Mouse (Mus musculus): Measurements from ENCODE around the gene Fry.
A peak's percentile ranks its signal among the peaks of the same experiment; 100 is the strongest.
"Not testable (repeated sequence)": the region's sequence is repeated elsewhere in the genome, so short reads cannot be mapped to it uniquely, and the experiment has no call there.

Fry gene

DNA sequence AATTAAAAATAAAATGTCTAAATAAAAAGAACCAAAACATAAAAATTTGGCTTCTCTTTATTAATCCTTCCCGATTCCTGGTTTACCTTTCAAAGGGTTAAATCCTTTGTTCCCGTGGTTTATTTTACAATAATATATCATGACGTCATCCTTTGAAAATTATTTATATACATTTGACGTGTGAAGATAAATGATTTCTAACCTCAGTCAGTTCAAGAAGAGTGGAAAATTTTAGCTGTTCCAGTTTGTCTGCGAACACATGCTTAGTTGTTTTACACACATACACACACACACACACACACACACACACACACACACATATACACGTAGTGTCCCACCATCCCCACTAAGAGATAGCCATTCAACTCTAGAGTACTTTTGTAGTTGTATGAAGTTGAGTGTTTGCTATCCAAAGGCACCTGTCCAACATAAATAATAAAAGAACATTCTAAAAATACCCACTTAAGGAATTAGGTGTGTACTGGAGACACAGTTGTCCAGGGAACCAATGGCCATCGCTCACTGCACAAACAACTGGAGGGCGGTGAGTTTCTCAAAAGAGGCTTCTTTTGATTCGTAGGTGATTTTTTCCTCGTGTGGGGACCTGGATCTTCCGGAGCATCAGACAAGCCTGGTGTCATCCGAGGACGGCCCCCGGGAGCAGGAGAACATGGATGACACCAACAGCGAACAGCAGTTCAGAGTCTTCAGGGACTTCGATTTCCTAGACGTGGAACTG lies 338.9 kb downstream of the Fry start:
- DNase-seq (ENCODE audit: low spot score) = no peak

DNA sequence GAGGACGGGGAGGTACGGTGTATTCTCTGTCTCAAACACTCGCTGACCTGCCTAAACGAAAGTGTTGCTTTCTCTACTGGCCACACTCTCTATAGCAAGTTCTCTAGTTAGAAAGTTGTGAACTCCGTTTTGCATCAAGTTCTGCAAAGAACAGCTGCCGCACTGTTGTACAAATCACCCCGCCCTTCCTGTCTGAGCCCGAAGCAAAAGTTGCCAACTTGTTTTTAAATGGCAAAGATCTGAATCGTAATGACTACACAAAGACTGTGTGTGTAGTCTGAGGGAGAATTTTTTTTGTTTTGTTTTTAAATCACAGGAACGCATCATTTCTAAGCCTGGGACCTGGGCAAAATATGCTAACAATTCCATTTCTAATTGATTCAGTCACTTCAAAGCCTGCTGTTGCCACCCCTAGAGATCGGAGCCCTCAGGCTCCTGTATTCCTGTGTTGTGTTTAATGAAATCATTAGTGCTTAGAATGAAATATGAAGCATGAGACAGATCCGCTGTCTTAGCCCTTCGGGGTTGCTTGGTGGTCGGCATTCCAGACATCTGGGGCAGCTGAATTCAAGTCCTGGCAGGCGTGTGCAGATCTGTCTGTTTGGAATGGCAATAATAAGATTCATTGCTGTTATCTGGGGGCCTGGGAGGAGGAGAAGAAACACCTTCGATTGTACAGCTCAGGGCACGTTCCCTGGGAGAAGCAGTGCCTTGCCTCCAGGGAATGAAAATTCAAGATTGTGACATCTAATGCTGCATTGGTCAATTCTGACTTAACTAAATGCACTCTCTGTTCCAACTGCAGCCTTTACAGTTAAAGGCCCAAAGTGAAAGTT lies 339.7 kb downstream of the Fry start:
- DNase-seq (ENCODE audit: low spot score) = no peak

DNA sequence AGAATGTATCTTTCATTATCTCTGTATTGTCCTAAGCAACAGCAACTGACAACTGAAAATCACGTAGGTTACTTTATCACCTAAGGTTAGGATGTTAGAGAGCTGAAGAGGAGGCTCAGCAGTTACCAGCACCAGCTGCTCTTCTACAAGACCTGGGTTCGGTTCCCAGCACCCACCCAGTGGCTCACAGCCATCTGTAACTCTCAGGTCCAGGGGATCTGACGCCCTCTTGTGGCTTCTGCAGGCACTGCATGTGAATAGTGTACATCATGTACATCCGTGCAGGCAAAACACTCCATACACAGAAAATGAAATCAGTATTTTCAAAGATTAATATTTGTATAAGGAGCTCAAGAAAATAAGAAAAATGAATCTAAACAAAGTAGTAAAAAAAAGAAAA lies 341.4 kb downstream of the Fry start:
- DNase-seq (ENCODE audit: low spot score) = no peak

DNA sequence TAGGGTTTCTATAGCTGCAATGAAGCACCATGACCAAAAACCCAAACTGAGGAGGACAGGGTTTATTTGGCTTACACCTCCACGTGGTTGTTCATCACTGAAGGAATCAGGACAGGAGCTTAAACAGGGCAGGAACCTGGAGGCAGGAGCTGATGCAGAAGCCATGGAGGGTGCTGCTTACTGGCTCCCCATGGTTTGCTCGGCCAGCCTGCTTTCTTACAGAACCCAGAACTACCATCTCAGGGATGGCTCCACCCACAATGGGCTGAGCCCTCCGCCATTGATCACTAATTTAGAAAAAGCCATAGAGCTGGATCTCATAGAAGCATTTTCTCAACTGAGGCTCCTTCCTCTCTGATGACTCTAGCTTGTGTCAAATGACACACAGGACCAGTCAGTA lies 346.3 kb downstream of the Fry start:
- no peak for DNase-seq (ENCODE audit: low spot score)

DNA sequence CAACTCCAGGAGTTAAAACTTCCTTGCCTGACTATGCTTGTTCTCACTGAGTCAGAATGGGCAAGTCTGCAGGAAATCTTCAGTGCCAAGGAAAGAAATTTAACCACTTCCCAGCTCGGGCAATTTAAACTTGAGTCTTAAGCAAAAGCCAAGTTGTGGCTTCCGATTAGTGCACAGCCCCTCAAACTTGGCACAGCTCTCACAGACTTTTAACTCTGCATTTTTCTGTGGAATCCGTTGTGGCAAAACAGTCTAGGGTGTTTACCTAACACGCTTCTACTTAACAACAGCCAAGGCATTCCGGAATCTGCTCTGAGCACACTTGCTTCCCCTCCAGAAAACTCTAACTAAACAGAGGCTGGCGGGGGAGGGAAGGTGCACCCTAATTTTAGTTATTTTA lies 346.8 kb downstream of the Fry start:
- no peak for DNase-seq (ENCODE audit: low spot score)

DNA sequence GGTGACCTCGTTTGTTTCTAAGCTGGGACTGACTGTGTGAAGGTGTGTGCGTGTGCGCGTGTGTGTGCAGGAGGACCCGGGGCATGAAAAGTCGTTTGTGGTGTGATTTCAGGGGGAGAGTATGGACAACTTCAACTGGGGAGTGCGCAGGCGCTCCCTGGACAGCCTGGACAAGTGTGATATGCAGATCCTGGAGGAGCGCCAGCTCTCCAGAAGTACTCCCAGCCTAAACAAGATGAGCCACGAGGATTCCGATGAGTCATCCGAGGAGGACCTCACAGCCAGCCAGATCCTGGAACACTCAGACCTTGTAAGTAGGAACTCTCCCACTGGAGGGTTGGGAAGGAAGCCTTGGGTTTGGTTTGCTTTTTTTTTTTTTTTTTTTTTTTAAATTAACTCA lies 347.7 kb downstream of the Fry start:
- no peak for DNase-seq (ENCODE audit: low spot score)

DNA sequence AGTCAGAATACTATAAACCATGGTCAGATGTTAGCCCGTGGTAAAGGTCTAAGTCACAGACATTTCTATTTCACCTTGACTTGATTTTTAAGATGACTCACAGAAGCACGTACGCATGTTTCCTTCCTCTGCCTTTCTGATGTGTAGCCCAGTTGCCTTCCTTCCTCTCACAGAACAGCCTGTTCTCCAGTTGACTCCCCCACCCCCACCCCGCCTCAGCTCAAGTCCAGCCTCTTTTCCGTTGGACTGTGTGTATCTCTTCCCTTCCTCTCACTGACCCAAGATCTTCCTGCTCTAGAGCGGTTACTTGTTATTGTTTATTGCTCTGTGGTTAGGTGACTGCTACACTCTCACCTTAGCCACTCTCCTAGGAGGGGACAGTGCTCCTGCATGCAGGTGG lies 350.0 kb downstream of the Fry start:
- DNase-seq (ENCODE audit: low spot score) = no peak

DNA sequence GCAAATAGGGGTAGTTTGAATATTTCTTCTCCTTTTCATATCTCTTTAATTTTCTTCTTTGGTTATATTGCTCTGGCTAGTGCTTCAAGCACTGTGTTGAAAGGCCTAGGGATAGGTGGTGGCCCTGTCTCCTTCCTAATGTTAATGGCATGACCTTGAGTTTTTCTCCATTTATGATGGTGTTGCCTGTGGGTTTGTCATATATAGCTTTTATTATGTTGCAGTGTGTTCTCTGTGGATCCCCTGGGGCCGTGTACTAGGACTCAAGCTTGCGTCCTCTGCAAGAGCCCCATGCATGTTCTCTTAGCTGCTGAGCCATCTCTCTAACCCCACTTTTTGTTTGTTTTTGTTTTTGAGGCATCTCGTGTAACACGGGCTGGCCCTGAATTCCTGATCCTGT lies 358.9 kb downstream of the Fry start:
- DNase-seq (ENCODE audit: low spot score) = no peak

DNA sequence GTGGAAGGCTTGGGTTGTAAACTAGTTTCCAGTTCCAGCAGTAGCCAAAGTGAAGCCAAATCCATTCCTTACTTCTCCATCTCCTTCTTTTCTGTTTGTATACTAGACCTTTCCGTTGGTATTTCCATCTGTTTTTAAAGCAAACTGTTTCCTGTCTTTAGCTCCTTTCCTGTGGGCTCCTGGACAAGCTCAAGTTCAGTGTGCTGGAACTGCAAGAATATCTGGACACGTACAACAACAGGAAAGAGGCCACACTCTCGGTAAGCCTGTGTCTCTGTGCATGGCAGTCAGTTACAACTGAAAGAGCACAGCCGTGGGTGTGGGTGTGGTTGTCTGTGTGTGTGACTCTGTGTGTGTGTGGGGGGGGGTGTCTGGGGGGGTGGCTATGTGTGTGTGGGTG lies 360.2 kb downstream of the Fry start:
- DNase-seq (ENCODE audit: low spot score) = no peak

DNA sequence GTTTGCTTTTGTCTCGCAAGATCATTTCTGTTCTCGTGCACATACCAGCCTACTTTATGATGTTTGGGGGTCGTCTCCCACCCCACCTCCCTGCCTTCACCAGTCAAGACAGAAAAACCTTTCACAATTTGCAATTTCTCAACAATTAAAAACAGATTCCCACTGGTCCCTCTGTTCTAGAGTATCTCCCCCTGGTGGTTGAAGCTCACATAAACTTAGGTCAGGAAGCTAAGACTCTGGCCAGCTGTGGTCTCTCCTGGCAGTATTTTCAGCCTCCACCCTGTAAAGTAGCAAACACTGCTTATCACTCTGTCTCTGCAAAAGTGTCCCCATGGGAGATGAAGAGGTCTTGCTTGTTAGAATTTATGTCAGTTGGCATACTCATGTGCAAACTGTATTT lies 366.8 kb downstream of the Fry start:
- peak; percentile 20 for DNase-seq (ENCODE audit: low spot score)

DNA sequence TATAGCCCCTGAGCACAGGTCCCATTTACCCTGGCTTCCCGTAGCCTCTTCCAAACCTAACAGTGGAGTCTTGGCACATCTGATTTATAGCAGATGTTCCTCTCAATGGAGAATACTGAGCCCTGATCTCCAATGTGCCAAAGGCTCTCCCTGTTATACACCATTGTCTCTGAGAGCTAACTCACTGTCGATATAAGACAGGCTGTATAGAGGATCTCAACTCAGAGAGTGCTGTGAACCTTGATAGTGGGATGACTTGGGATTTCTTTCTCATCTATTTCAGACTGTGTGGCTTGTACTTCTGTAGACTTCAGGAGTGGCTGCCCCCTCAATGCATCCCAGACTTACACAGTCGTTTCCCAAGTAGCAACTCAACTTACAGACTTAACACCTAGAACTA lies 371.8 kb downstream of the Fry start:
- DNase-seq (ENCODE audit: low spot score) = no peak

DNA sequence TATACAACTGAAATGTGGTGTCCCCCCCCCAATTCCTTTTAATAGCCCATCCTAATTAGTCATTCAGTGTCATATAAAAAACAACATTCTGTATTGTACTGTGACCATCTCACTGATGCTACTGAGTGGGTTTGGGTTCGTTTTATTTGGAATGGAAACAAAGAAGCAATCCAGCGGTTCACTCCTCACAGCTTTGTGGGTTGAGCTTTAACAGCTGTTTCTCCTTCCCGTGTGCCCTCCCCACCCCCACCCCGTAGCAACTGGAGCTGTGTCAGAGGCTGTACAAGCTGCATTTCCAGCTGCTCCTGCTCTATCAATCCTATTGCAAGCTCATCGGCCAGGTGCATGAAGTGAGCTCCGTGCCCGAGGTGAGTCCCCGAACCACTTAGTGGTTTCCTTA lies 372.4 kb downstream of the Fry start:
- no peak for DNase-seq (ENCODE audit: low spot score)

DNA sequence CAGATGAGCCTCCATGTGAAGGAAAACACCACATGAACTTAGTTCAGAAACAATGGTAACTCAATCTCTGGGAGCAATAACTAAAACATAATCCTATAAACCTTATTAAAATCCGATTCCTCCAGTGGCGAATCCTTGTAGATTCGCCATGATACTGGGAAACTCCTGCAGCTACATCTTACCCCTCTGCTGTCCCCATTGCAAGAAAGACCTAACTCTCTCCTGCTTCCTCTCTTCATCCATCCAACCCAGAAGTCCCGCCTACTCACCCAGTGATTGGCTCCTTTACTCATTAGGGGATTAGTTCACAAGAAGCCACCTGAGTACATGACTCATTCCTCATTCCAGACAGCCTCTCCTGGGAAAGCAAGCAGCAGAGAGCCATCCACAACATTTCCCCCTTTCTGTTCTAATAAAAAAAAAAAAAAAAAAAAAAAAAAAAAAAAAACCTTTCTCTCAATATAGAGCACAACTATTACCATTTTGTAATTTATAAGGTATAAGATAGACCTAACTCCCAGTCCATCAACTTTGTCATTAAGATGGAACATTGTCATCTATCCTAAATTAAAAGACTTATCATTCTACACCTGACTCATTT lies 373.2 kb downstream of the Fry start:
- not testable (repeated sequence) for DNase-seq (ENCODE audit: low spot score)

DNA sequence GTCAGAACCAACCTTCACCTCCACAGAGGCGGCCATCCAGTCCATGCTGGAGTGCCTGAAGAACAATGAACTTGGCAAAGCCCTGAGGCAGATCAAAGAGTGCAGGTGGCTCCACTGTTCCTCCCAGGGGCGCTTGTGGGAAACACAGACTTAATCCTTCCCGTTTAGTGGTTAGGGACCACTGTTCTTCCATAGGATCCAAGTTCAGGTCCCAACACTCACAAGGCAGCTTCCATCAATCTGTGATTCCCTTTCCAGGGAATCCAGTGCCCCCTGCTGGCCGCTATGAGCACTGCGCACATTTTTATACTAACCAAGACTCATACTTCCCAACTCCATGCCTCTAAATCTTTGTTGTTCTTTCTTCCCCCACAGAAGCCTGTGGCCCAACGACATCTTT lies 377.3 kb downstream of the Fry start:
- DNase-seq (ENCODE audit: low spot score) = peak; percentile 31

DNA sequence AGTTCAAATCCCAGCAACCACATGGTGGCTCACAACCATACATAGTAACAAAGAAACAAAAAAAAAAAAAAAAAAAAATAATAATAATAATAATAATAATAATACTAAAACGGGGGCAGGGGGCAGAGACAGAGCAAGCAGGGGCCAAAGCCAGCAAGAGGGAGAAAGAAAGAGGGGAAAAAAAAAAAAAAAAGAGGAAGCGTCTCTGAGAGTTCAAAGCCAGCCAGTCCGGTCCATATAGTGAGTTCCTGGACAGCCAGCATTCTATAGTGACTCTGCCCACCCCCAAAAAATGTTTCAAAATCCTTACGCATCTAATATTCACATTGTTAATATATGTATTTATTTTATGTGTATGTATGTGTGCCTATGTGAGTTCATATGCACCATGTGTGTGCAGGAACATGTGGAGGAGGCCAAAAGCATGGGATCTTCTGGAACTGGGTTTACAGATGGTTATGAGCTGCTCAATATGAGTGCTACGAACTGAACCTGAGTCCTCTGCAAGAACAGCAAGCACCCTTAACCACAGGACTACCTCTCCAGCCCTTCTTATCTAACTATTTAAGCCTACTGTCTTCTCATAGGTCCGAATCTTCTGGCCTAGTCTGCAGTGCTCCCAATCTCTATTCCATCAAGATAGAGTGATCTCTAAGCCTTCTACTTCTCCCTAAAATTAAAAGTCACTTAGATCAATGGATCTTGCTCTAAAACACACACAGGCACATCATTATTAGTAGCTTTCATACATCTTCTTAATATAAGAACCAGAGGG lies 392.2 kb downstream of the Fry start:
- DNase-seq (ENCODE audit: low spot score) = no peak

DNA sequence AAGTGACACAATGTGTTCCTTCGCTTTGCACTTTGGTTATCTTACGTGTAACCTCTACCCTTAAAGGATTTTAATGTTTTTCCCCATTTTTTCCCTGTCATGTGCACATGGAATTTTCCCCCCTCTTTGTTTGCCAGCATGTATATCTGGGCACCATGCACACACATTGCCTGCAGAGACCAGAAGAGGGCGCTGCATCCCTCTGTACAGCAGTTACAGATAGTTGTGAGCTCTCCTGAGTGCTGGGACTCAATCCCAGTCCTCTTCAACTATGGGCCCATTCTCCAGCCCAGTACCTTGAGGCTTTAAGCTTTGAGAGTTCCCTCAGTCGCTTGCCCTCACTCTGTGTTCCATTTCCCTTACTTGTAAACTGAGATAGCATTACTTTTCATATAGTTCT lies 394.8 kb downstream of the Fry start:
- DNase-seq (ENCODE audit: low spot score) = no peak

DNA sequence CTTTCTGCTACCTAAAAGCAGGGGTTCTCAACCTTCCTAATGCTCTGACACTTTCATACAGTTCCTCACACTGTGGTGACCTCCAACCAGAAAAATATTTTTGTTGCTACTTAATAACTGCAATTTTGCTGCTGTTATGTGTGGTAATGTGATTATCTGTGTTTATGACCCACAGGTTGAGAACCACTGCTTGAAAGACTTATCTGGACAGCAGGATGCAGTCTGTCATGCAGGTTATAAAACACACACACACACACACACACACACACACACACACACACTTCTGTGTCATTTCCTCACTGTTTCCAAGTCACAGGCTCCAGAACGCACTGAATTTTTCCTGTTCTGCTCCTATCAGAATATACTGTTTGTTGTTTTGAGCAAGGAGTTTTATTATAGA lies 395.6 kb downstream of the Fry start:
- no peak for DNase-seq (ENCODE audit: low spot score)

DNA sequence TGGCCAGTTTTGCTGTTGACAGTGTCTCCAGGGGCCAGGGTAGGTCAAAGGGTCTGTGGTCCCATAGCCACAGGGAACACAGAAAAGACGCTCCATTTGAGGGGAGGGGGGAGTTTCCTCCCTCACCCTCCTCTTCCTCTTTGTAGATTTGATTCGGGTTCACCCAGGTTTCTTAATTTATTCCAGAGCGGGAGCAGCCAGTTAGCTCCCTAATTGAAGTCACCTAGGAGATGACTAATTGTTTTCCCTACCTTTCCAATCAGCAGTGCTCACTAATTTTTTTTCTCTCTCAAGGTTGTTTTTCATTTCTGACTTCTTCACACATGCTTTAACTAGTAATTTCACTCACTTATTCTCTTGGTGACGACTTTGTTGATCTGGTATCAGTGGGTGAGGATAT lies 399.6 kb downstream of the Fry start, which contains the start of gene Zar1l:
Gene Zar1l (minus strand): TSS at position 101 of the 400 bp plus-strand sequence.
- no peak for DNase-seq (ENCODE audit: low spot score)

DNA sequence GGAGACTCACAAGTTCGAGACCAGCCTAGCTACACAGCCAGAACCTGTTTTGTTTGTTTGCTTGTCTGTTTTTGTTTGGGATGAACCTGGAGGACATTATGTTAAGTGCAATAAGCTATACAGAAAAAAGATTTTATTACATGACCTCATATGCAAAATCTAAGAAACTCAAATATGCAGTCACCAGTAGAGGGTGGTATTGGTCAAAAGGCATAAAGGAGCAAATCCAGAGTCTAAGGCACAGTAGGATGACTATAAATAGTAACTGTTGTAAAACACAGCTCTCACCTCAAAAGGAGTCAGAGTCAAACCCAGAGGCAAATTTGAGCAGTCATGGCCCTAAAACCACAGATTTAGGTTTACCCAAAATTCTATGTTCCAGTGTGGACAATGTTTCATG lies 401.1 kb downstream of the Fry start:
- peak; percentile 46 for DNase-seq (ENCODE audit: low spot score)

DNA sequence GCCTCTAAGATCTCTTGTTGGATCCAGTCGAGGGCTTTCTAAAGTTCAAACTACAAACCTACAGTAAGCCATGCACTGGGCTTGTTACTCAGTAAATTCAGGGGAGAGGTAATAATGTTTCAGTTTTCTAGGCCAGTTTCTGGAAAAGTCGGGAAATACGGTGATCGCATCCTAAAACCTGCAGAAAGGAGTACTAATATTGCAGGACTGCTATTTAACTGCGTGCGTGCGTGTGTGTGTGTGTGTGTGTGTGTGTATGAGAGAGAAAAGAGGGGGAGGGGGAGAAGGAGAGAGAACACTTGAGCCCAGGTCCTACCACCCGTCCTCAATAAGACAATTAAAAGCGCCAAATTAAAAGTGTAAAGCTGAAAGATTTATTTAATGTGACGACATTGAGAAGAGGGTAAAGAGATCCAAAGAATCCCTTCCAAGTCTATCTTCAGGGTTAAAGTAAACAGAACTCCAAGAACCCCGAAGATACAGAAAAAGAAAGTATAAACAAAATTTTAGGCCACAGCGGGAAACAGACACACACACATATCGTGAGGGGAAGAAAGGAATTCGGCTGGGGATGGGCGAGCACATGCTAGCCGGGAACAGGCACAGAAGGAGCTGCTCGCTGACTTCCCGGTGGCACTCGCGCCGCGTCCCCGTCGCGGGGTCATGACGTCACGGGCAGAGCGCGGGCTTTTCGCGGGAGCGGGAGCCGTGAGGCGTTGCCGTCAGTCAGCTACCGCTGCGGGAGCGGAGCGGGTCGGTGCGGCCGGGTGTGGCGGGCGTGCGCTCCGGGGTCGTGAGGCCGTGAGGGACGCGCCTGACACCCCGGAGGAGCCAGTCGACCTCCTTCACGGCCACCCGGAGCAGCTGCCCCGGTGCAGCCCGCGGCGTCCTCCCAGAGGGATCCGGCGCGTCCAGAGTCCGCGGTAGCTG lies 403.8 kb downstream of the Fry start, which contains the start of gene Brca2:
Gene Brca2 (plus strand): TSS at position 694 of the 930 bp plus-strand sequence.
- DNase-seq (ENCODE audit: low spot score) = peak; percentile 86

DNA sequence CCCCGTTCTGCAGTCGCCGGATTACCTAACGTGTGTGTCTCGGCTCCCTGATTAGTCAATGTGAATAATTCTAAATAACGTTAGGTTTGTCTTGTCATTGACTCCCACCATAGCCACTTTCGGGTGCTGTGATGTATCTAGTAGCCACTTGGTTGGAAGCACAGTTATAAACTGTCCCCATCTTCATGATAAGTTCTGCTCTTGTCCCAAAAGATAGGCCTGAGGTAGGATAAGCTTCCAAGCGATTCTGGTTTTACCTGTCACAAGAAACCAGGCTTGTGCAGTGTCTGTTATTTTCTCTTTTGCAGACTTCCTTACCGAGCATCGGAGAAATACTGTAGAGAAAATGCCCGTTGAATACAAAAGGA lies 404.4 kb downstream of the Fry start:
- peak; percentile 55 for DNase-seq (ENCODE audit: low spot score)

Measured in c-Kit-positive CD71-positive TER-119-positive erythroid progenitor cells, embryonic 14.5 days (primary cell).